Mouse (Mus musculus): Measurements from ENCODE around the gene P2rx7. TPM values are rescaled to one million over a fixed set of nuclear protein-coding genes. Genes with fewer than 3 reads are reported as not detected.

The P2rx7 gene
- polyA plus RNA-seq, 1 experiment: 7.7 TPM

DNA sequence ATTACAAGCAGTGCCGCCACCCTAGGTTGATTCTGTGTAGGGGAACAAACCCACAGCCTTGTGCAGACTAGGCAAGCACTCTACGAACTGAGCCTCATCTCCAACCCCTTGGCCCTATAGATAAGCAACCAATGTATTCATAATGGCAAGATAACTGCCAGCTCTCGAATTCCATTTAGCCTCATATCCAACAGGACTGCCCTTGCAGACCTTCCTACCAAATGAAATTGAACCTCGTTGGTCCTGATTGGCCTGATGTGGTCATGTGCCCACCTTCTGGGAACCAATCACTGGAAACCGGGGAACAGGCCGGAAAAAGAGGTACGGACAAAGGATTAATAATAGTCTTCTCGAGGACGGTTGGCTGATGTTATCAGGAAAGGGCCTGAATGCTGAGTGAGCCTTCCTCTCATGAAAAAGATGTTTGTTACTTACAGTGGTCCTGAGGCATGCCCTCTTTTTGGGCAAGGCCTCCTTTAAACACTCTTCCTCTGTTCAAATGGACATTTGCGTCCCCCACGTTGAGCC, 18.7 kb upstream of the P2rx7 start:
- DNase-seq (ENCODE audit: low read depth): no peak
- TF ChIP-seq CTCF (IDR thresholded peaks at IDR 0.05; ENCODE audit: borderline replicate concordance, extremely low read depth, insufficient read depth, insufficient read length) (no peak), POLR2A (IDR thresholded peaks at IDR 0.05; ENCODE audit: borderline replicate concordance, extremely low read depth, insufficient read depth, insufficient read length, poor library complexity, severe bottlenecking) (no peak)

DNA sequence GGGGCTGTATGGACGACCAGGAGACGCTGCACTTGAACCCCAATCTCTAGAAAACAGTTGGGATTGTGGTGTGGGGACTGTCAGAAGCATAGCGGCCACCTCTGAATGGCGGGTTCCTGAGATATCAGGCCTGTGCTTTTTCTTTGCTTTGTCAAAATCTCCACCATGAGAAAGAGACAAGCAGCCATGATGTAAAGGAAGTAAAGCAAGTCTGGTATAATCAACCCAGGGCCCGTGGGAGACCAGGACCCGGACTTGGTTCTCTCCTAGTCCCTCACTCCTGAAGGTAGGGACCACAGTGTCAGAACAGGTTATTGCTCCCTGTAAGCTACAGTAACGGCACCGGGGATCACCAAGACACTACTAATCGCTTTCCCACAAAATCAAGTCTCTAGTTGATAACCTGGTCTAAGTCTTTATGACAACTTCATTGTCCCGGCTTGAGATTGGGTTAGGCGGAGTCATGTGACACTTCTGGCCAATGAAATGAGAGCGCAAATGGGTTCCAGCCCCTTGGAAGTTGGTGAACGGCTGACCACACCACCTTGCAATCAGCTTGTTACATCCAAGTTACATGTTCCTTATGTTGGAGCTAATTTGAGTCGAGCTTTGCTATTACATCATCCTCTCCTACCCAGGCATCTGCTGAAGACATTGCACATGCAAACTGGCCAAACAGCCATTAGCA, 18.0 kb upstream of the P2rx7 start:
- TF ChIP-seq CTCF (IDR thresholded peaks at IDR 0.05; ENCODE audit: borderline replicate concordance, extremely low read depth, insufficient read depth, insufficient read length) (no peak), POLR2A (IDR thresholded peaks at IDR 0.05; ENCODE audit: borderline replicate concordance, extremely low read depth, insufficient read depth, insufficient read length, poor library complexity, severe bottlenecking) (no peak)
- DNase-seq (ENCODE audit: low read depth): no peak

DNA sequence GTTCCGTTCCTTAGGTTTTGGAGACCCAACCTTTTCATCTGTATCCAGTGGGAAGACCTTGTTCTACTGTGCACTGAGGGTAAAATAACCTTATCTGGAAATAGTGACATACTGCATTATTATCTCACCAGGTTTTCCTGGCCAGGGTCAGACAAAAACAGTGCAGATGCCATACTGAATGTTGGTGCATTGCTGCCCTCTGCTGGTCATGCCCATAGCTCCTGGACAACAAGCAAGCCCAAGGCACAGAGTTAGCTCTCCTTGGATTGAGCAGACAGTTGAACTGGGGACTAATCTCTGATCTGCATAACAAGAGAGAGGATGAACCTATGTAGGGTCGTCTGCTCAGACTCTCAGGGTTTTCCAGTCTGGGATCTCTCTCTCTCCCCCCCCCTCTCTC, 16.5 kb upstream of the P2rx7 start:
- DNase-seq (ENCODE audit: low read depth): peak; percentile 92
- no peak for TF ChIP-seq POLR2A (IDR thresholded peaks at IDR 0.05; ENCODE audit: borderline replicate concordance, extremely low read depth, insufficient read depth, insufficient read length, poor library complexity, severe bottlenecking)
- peak; percentile 96 for TF ChIP-seq CTCF (IDR thresholded peaks at IDR 0.05; ENCODE audit: borderline replicate concordance, extremely low read depth, insufficient read depth, insufficient read length)

DNA sequence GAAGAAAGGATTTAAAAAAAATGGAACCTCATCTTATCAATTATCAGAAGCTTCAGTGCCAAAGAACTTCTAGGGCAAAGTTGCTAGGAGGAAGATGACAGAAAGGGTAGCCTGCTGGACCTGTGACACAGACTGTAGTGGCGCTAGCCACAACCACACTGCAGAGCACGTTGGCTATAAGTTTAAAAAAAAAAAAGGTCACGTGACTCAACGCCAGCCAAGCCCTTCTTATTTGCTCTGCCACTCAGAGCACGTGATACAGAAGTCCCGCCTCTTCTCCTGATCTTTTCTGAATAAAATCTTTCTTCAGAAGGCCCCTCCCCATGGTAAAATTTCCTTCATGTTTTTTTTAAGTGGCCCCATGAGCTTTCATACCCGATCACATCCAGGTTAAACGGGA, 8.5 kb upstream of the P2rx7 start:
- no peak for DNase-seq (ENCODE audit: low read depth)
- TF ChIP-seq POLR2A (IDR thresholded peaks at IDR 0.05; ENCODE audit: borderline replicate concordance, extremely low read depth, insufficient read depth, insufficient read length, poor library complexity, severe bottlenecking): no peak
- no peak for TF ChIP-seq CTCF (IDR thresholded peaks at IDR 0.05; ENCODE audit: borderline replicate concordance, extremely low read depth, insufficient read depth, insufficient read length)

DNA sequence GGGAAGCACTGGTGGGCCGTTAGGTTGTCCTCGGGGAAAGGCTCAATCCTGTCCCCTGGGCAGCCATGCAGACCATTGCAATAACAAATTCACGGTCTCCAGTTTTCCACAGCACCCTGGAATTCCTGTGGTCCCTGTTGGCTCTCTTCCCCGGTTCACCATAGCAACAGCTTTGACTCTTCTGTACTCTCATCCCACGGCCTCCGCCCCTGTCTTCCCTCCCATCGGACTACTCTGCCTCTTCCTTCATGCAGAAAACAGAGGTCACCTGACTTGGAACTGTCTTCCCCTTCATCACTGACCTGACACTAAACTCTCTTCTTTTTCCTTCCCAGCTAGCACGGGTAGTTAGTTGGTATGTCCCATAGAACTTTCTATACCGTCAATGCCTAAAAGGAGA, 7.4 kb upstream of the P2rx7 start:
- TF ChIP-seq POLR2A (IDR thresholded peaks at IDR 0.05; ENCODE audit: borderline replicate concordance, extremely low read depth, insufficient read depth, insufficient read length, poor library complexity, severe bottlenecking): no peak
- TF ChIP-seq CTCF (IDR thresholded peaks at IDR 0.05; ENCODE audit: borderline replicate concordance, extremely low read depth, insufficient read depth, insufficient read length): no peak
- DNase-seq (ENCODE audit: low read depth): peak; percentile 9

DNA sequence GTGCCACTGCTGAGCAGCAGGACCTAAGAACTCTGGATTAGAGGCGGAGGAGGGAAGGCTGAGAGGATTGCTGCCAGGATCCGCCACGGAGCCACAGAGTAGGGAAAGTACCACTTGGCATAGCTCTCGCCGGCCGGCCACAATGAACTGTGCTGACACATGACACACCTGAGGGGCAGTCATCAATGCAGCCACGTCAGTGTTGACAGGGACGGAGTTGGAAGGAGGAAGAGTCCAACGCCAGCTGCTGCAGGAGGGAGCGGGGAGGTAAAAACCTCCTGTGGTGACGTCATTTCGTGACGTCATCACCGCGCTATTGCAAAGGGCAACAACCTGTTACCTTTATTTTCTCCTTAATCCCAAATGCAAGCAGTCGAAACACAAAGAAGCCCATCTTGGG, 6.8 kb upstream of the P2rx7 start:
- peak; percentile 52 for DNase-seq (ENCODE audit: low read depth)
- TF ChIP-seq CTCF (IDR thresholded peaks at IDR 0.05; ENCODE audit: borderline replicate concordance, extremely low read depth, insufficient read depth, insufficient read length) (no peak), POLR2A (IDR thresholded peaks at IDR 0.05; ENCODE audit: borderline replicate concordance, extremely low read depth, insufficient read depth, insufficient read length, poor library complexity, severe bottlenecking) (no peak)

DNA sequence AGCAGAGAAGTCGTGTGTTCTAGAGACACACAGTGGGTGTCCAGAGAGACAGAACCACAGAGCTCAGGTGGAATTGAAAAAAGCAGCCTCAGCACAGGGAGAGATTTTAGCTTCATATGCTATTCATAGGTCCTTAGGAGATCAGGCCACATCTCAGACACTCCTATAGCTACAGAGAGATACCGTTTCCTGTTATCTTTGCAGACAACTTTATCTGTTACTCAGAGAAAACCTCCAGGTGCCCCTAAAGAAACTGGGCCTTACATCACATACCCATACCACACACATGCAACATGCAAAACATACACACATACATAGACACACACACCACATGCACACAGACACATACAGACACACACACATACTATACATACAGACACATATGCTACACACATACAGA, 5.4 kb upstream of the P2rx7 start:
- DNase-seq (ENCODE audit: low read depth): no peak
- TF ChIP-seq POLR2A (IDR thresholded peaks at IDR 0.05; ENCODE audit: borderline replicate concordance, extremely low read depth, insufficient read depth, insufficient read length, poor library complexity, severe bottlenecking) (no peak), CTCF (IDR thresholded peaks at IDR 0.05; ENCODE audit: borderline replicate concordance, extremely low read depth, insufficient read depth, insufficient read length) (no peak)

DNA sequence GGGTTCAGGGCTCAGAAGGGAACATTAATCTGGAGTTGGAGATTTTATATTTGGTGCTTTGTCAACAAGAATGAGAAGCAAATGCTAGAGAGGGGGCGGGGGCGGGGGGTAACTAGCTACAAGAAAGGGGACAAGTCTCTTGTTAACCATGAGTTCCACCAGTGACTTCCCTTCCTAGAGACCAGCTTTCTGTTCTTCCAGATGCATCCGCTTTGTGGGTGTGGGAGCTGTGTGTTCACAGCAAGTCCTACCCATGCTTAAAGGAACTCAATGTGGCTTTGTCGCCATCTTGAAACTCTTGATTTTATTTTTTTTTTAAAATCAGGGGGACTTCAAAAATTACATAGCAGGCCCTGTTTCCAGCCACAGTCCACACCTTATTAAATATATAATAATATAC, 4.2 kb upstream of the P2rx7 start:
- TF ChIP-seq CTCF (IDR thresholded peaks at IDR 0.05; ENCODE audit: borderline replicate concordance, extremely low read depth, insufficient read depth, insufficient read length): no peak
- TF ChIP-seq POLR2A (IDR thresholded peaks at IDR 0.05; ENCODE audit: borderline replicate concordance, extremely low read depth, insufficient read depth, insufficient read length, poor library complexity, severe bottlenecking): no peak
- DNase-seq (ENCODE audit: low read depth): no peak

DNA sequence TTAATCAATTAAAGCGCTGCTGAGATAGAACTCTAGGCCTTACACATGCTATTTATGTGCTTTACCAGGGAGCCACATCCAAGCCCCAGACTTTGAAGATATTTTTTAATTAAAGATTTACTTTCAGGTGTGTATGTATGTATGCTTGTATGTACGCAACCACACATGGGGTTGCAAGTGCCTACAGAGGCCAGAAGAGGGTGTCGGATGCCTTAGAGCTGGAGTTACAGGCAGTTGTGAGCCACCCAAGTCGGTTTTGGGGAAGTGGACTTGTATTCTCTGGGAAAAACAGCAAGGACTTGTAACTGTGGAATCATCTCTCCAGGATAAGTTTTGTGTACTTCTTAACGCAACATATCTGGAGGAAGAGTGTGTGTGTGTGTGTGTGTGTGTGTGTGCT, 3.7 kb upstream of the P2rx7 start:
- TF ChIP-seq POLR2A (IDR thresholded peaks at IDR 0.05; ENCODE audit: borderline replicate concordance, extremely low read depth, insufficient read depth, insufficient read length, poor library complexity, severe bottlenecking): no peak
- TF ChIP-seq CTCF (IDR thresholded peaks at IDR 0.05; ENCODE audit: borderline replicate concordance, extremely low read depth, insufficient read depth, insufficient read length): no peak; the same call in 1 of the 2 replicates
- no peak for DNase-seq (ENCODE audit: low read depth)

DNA sequence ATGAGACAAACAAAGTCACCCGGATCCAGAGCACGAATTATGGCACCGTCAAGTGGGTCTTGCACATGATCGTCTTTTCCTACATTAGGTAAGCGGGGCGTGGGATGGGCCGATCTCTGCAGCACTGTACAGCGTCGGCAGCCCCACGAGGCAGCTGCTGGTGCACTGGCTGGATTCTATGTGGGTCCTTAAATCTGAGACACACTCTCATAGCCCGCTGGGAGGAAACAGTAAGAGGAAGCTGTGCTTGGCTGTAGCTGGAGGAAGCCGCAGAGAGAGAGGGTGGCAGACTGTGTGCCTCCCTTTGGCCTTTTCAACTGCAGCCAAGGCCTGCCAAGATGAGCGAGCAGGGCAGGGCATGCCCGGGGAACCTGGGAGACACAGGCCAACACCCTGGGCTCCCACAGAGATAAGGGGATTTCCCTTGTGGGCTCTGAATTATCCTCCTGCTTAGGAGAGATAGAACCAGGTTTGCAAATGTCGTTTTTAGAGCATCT, 448 bp downstream of the P2rx7 start:
- no peak for TF ChIP-seq POLR2A (IDR thresholded peaks at IDR 0.05; ENCODE audit: borderline replicate concordance, extremely low read depth, insufficient read depth, insufficient read length, poor library complexity, severe bottlenecking)
- TF ChIP-seq CTCF (IDR thresholded peaks at IDR 0.05; ENCODE audit: borderline replicate concordance, extremely low read depth, insufficient read depth, insufficient read length): no peak
- peak; percentile 34 for DNase-seq (ENCODE audit: low read depth)

DNA sequence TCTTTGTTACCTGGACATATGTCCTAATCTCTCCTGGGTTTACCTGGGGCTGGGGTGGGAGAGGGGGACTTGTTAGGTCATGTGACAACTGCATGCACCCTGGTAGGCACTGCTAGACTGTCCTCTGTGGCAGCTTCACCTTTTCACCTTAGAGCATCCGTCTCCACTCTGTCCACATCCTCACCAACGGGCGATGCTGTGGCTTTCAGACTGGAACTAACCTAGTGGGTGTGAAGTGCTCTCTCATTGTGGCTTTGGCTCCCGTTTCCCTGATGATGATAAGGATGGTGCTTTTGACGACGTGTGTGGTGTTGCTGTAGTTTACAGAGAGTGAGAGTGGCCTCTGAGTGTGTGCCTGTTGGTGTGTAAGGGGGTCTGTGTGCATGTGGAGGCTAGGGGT, 1.6 kb downstream of the P2rx7 start:
- TF ChIP-seq POLR2A (IDR thresholded peaks at IDR 0.05; ENCODE audit: borderline replicate concordance, extremely low read depth, insufficient read depth, insufficient read length, poor library complexity, severe bottlenecking): no peak
- TF ChIP-seq CTCF (IDR thresholded peaks at IDR 0.05; ENCODE audit: borderline replicate concordance, extremely low read depth, insufficient read depth, insufficient read length): no peak
- no peak for DNase-seq (ENCODE audit: low read depth)

DNA sequence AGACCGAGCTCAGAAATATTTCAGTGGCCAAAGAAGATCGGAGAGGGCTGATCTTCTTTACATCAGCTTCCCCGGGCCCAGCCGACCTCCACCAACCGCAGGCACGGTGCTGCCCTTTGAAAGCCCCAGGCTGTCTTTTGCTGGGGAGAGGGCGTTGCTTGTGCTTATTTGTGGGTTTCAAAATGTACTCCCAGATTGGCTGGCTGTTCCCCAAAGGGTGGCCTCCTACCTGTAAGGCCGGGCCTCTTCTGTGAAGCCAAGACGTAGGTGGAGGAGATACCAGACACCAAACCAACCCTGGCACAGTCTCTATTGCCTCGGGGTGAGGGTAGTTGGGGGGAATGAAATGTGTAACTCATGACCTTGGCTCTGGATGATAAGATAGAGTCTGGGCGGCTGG, 2.3 kb downstream of the P2rx7 start:
- TF ChIP-seq CTCF (IDR thresholded peaks at IDR 0.05; ENCODE audit: borderline replicate concordance, extremely low read depth, insufficient read depth, insufficient read length) (no peak), POLR2A (IDR thresholded peaks at IDR 0.05; ENCODE audit: borderline replicate concordance, extremely low read depth, insufficient read depth, insufficient read length, poor library complexity, severe bottlenecking) (no peak)

More for the DNA sequence above, 2.3 kb downstream of the P2rx7 start:
- DNase-seq (ENCODE audit: low read depth): no peak

Measured in brain, embryonic 14.5 days (tissue).